20 mouse cellular contexts compared by ENCODE assay signal in the genomic region with DNA sequence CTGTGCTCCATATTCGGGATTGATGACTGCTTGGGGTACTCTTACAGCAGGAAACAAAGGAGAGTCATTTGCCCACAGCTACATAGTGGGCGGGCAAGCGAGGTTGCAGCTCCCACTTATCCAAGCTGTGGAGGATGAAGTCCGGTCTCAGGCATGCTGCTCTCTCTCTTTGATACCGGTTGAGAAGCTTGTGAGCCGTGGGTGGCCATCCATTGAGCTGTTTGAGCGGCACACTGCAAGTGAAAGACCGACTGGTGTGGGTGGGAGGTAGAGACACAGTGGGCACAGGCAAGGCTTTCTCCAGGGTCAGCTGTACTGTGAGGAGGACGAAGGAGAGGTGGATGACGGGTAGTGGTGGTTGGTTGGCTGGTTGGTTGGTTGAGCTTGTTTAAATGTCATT.
"Had no signal": no experiment of that assay in that cellular context is flagged by ENCODE, and none has a peak within 500 bp of the region (broad histone marks: within the 10 kb centered on the region; RNA-seq: fewer than 3 reads in every experiment).

No protein-coding gene starts in this region.

- H3K4me3 ChIP-seq: left cerebral cortex, adult 2 months; liver, embryonic 13.5 days; midbrain, embryonic 12.5 days; midbrain, embryonic 15.5 days; myocyte; neural tube, embryonic 13.5 days; stomach, embryonic 15.5 days had no signal

- ATAC-seq: intestine, embryonic 16.5 days; midbrain, embryonic 15.5 days had no signal

- DNase-seq: kidney, adult 18-20 months; kidney, adult 9 months; kidney, postnatal 14 days; kidney, postnatal 4 days; layer of hippocampus, adult 9-11 months; liver, embryonic 13.5 days; lung, adult 2 months; lung, postnatal 14 days; retina, postnatal 1 day; spleen, adult 18-20 months; thymus, adult 18-20 months; thymus, postnatal 36 days had no signal

- H3K27ac ChIP-seq: left cerebral cortex, adult 2 months; liver, embryonic 13.5 days; macrophage; midbrain, embryonic 12.5 days; midbrain, embryonic 15.5 days; neural tube, embryonic 13.5 days; stomach, embryonic 15.5 days had no signal
